Mouse (Mus musculus): Measurements from ENCODE around the gene Smndc1.
A peak's percentile ranks its signal among the peaks of the same experiment; 100 is the strongest.

The Smndc1 gene

GRCm38 (mm10) chr19:53390495-53391007 is at the start of gene Smndc1:
Gene Smndc1 (minus strand): TSS chr19:53390578.
- DNase-seq (ENCODE audit: extremely low spot score, low spot score): peak; percentile 100

DNA sequence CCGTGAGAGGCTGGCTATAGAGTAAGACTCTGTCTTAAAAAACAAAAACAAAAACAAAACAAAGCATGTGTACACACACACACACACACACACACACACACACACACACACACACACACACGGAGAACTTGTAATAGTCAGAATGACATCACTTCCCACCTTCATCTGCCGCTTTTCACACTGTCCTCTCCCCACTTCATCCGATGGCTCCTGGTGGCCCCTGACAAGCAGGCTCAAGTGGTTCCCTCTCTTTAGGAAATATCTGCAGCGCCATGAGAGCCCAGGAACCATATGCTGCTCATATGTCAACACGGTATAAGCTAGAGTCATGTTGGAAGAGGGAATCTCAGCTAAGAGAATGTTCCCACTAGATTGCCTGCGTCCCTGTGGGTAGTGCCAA is 49.0 kb upstream of the Smndc1 start:
- no peak for DNase-seq (ENCODE audit: extremely low spot score, low spot score)

DNA sequence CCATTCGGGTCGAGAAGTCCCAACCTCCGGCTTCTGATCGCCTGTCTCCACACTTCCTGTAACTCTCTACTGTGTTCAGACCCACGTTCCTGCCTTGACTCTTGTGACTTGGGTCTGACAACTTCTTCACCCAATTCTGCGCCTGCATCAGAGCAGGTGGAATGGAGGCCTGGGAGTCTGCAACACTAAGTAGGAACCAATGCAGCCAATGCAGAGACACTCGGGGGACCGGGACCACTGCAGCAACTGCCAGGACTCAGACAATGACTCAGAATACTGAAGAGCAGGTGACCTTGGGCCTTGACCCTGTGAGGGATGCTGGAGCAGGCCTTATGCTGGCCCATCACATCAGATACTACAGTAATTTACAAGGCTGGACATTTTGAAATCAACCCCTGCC is 47.6 kb upstream of the Smndc1 start:
- no peak for DNase-seq (ENCODE audit: extremely low spot score, low spot score)

- no peak for DNase-seq (ENCODE audit: extremely low spot score, low spot score)
Measured at GRCm38 (mm10) chr19:53437311-53437958, 47.1 kb upstream of the Smndc1 start.

DNA sequence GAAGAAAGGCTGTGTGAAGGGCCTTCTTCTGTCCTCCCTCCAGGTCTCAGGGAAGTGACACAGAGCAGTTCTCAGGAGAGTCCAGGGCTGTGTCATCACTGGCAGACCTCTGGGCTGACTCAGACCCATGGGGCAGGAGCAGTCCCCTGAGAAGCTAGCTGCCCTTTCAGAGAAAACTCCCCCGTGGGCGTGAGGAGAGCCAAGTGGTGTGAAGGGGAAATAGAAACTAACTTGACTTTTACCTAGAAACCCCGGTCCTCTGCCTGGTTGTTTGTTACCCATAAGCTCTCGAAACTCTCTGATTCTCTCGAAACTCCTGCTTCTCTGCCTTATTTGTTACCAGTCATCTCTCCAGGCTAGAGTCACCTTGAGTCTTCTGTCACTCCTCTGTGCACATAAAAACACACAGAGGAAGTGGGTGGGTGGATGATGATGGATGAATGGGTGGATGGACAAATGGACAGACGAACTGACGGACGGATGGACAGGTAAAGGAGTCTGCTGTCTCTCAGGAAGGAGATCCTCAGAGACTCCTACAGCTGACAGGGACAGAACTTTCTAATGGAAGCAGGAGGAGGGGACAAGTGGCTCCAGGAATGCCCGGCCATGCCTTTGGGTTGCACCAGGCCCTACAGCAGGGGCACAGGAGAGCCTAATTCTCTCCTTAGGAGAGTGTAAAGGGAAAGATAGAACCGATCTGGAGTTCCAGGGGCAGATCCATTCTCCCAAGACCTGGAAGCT is 43.7 kb upstream of the Smndc1 start:
- DNase-seq (ENCODE audit: extremely low spot score, low spot score): no peak

DNA sequence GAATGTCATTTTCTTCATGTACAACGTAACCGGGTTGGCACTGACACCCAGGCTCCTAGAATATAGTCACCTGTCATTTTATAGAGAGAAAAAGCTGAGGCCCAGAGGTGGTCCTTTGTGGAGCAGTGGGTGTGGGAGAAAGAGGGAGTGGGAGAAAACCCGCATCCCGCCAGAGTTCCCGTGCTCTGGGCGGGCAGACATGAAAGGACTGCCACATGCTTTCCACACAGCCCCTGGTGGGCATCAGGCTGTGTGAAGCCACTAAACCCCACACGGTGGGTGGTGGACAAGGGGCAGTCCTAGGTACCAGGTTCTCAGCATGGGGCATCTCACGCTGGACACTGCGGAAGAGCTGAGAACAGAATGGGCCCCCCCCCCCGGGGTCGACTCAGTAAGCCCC is 40.6 kb upstream of the Smndc1 start:
- DNase-seq (ENCODE audit: extremely low spot score, low spot score): no peak

DNA sequence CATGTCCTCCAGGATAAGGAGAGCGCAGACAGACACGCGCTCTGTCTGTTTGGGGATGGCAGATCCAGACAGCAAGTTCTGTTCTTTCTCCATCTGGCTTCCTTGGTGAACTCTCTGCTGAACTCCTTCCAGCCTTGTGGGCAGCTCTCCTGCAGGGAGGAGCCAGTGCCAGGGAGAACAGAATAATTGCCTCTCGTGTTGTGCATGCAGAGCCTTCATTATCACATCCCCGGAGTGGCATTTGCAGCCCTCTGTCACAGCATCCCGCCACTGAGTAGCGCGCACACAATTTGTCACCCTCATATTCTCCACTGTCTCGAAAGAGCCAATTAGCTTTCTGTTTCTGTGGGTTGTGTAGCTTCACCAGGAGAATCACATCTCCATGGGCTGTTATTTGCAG is 40.0 kb upstream of the Smndc1 start:
- DNase-seq (ENCODE audit: extremely low spot score, low spot score): no peak

DNA sequence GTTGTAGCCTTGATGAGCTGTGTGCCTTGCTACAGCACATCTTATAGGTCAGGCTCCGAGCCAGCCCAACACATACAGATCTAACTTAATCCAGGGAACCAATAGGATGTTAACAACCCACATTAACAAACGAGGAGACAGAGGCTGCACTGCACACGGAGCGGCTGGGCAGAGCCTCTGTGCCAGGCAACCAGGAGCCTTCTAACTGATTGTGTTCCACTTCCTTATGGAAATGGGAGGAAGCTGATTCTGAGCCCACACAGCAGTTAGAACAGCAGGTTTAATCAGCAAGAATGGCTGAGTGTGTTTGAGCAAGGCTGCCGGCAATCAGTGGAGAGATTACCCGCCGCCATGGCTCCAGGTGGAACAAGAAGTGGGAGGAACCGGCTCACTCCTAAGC is 37.4 kb upstream of the Smndc1 start:
- DNase-seq (ENCODE audit: extremely low spot score, low spot score): no peak

- DNase-seq (ENCODE audit: extremely low spot score, low spot score): no peak
Measured at GRCm38 (mm10) chr19:53427346-53427745, 37.0 kb upstream of the Smndc1 start.

DNA sequence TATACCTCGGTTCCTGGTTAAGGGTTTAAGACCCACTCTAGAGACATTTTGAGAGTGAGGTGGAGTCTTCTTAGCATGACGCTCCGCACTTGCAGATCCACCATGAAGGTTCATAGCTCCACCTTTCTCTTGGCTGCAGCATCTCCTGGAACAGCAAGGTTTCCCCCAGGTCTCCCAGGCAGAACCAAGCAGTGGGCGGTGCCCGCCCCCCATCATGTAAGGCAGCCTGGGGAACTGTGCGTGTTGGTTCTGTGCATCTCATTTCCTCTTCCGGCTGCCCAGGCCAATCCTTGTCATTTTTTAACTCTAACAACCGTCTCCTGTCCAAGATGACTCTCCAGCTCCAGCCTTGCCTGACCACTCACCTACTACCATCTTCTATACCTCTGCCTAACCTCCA is 35.4 kb upstream of the Smndc1 start:
- DNase-seq (ENCODE audit: extremely low spot score, low spot score): no peak

- no peak for DNase-seq (ENCODE audit: extremely low spot score, low spot score)
Measured at GRCm38 (mm10) chr19:53424629-53425028, 34.3 kb upstream of the Smndc1 start.

GRCm38 (mm10) chr19:53423816-53424465 is 33.6 kb upstream of the Smndc1 start:
- DNase-seq (ENCODE audit: extremely low spot score, low spot score): no peak

GRCm38 (mm10) chr19:53423341-53423753 is 33.0 kb upstream of the Smndc1 start:
- DNase-seq (ENCODE audit: extremely low spot score, low spot score): no peak

DNA sequence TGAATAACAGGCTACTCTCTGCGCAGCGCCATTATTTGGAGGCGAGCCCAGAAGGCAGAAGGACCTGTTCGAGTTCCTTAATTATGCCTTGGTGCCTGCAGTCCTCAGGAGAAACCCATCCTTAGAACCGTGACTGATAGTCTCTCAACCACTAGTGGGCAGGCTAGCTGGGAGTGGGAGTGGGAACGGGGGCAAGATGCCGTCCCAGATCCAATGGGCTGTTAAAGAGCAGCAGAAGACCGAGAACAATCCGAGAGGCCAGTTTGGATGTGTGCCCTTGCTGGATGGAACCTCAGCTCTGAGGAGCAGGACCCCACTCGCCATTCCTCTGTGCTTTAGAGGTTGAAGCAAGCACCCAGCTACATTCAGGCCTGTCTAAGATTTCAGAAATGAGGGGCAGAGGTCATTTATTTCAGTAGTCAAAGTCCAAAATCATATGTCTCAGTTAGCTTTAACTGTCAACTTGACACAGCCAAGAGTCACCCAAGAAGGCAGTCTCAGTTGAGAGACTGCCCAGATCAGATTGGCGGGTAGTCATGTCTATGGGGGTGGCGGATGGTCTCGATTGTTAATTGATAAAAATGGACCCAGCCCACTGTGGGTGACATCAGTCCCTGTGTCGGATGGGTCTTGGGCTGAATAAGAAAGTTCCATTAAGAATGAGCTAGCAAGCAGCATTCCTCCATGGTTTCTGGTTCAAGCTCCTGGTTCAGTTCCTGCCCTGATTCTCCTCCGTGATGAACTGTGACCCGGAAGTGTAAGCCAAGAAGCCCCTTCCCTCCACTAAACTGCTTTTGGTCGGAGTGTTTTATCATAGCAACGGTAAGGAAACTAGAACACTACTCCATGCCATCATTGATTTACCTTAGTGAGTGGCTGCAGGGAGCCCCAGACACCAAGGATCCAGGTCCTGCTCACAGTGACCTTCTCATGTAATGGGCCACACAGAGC is 32.3 kb upstream of the Smndc1 start:
- DNase-seq (ENCODE audit: extremely low spot score, low spot score): no peak

DNA sequence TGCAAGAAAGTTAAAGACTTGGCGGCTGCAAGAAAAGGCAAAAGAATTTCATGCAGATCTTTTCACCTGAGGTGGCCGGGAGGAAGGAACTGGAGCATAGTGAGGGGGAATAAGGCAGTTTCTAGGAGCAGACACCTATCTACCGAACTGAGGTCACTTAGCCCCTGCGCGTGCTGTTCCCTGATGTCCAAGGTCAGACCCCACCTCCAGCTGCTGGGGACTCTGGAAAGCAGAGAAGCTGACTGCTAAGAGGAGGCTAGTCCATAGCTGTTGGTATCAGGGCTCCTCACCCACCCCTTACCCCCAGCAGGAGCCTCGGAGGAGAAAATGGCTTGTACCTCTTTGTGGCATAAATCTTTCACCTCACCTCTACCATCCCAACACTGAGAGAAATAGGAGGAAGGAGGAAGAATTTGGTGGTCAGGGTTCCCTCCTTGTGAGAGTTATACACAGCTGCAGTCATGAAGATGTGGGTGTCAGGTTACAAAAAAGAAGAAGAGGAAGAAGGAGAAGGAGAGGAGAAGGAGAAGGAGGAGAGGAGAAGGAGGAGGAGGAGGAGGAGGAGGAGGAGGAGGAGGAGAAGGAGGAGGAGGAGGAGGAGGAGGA is 31.3 kb upstream of the Smndc1 start:
- DNase-seq (ENCODE audit: extremely low spot score, low spot score): no peak

DNA sequence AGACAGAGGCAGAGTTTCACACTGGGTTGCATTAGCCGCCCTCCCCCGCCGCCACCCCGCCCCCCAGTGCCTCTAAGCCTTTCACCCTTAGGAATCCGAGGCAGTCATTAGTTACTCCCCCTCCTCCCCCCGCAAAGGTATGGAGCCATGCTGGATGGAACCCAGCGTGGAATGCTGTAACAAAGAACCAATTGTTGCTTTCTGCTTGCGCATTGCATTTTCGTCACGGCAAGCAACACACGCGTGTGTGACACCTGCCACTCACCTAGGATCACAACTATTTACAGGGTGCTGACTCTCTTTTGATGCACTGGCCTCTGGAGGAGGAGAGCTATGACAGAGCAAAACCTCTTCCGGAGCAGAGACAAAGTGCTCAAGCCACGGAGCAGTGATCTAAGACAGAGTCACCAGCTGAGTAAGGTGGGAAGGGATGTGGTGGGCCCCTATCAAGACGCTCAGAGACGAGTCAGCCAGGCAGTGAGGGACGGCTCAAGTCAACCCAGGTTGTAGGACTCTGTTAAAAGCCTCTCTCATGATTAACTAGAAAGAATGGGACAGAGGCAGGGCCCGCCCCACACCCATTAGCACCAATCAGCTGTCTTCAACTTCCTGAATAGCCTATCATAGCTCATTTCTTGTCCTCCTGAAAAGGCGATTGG is 30.7 kb upstream of the Smndc1 start:
- DNase-seq (ENCODE audit: extremely low spot score, low spot score): peak; percentile 69

- peak; percentile 56 for DNase-seq (ENCODE audit: extremely low spot score, low spot score)
Measured at GRCm38 (mm10) chr19:53419834-53420233, 29.5 kb upstream of the Smndc1 start.

DNA sequence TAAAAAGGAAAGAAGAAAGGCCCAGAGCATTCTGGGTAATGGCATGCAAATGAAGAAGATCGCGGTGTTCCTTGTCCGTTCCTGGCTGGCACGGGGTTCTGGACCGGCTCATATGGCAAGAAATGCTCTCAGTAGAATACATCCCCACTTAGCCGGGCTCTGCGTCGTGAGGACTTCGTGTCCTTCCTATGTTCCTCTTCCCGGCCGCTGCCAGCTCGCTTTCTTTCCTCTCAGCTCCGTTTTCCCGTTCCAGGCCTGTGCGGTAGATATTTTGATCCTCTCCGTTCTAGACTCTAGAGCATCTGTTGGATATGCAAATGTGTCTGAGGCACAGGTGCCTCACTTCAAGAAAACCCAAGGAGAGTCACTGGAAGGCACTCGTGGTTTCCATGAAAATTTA is 24.8 kb upstream of the Smndc1 start:
- no peak for DNase-seq (ENCODE audit: extremely low spot score, low spot score)

DNA sequence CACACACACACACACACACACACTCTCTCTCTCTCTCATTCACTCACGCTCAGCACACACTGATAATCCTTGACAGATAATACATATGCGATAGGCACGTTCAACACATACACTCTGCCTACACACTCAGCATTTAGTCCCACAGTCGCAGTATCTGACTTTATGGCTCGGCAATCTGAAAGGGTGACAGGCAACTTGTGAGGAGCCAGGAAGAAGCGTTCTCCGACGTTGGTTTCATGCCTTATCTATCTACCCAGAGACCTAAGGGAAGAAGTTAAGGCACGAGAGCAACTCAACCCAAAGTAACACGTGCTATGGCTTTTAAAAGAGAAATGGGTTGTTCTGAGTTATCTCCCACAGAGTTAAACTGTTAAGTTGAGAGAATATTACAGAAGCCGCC is 24.3 kb upstream of the Smndc1 start:
- DNase-seq (ENCODE audit: extremely low spot score, low spot score): no peak

GRCm38 (mm10) chr19:53413617-53414380 is 23.4 kb upstream of the Smndc1 start:
- DNase-seq (ENCODE audit: extremely low spot score, low spot score): no peak
